14 mouse cellular contexts compared by ENCODE assay signal in genomic region chr16:62799839-62800238, GRCm38 (mm10). TPM values are rescaled to one million over a fixed set of nuclear protein-coding genes. Genes with fewer than 3 reads are reported as not detected.
"Had no signal": no experiment of that assay in that cellular context is flagged by ENCODE, and none has a peak within 500 bp of the region (broad histone marks: within the 10 kb centered on the region; RNA-seq: fewer than 3 reads in every experiment).

No protein-coding gene starts in this region.

- DNase-seq: lung, postnatal 14 days; thymus, postnatal 36 days had no signal

- H3K4me2 ChIP-seq: limb, embryonic 12.5 days; liver, embryonic 11.5 days; lung, embryonic 15.5 days; midbrain, embryonic 11.5 days; midbrain, embryonic 15.5 days; neural tube, embryonic 12.5 days had no signal

- ATAC-seq: midbrain, embryonic 15.5 days had no signal

- H3K4me3 ChIP-seq: left cerebral cortex, adult 2 months; limb, embryonic 12.5 days; lung, embryonic 15.5 days; midbrain, embryonic 15.5 days; neural tube, embryonic 12.5 days had no signal

- H3K9me3 ChIP-seq: limb, embryonic 12.5 days; lung, embryonic 15.5 days; megakaryocyte, embryonic 14.5 days; midbrain, embryonic 15.5 days; neural tube, embryonic 12.5 days had no signal

- H3K27me3 ChIP-seq: limb, embryonic 12.5 days; lung, embryonic 15.5 days; megakaryocyte, embryonic 14.5 days; midbrain, embryonic 15.5 days; neural tube, embryonic 12.5 days had no signal

- H3K27ac ChIP-seq: left cerebral cortex, adult 2 months; limb, embryonic 12.5 days; lung, embryonic 15.5 days; macrophage; midbrain, embryonic 15.5 days; neural tube, embryonic 12.5 days had no signal

- H3K9ac ChIP-seq: limb, embryonic 12.5 days; lung, embryonic 15.5 days; midbrain, embryonic 15.5 days; neural tube, embryonic 12.5 days had no signal

- H3K4me1 ChIP-seq: limb, embryonic 12.5 days; lung, embryonic 15.5 days; midbrain, embryonic 15.5 days; neural tube, embryonic 12.5 days had no signal

RNA-seq across cellular contexts. Expression of gene Stx19, which starts 14.6 kb away (rescaled TPM):
- total RNA-seq: layer of hippocampus, postnatal 25 days; left cerebral cortex, adult 2 months; left cerebral cortex, postnatal 14 days; monocyte, adult 5-6 weeks had no signal
- polyA plus RNA-seq: macrophage had no signal
